Mouse (Mus musculus): Measurements from ENCODE around the gene Rbfox1. TPM values are rescaled to one million over a fixed set of nuclear protein-coding genes. Genes with fewer than 3 reads are reported as not detected.

The Rbfox1 gene
- polyA plus RNA-seq, 1 experiment from 2014 or later, result 4.6 TPM

- Histone ChIP-seq H3K4me1 (replicated peaks; ENCODE audit: control insufficient read depth, insufficient read depth, low read length) (no peaks in the 10 kb centered on the region), H3K9ac (ENCODE audit: low read length) (no peak overlapping the region), H3K4me3 (ENCODE audit: low read depth, low read length) (no peak overlapping the region), H3K4me2 (ENCODE audit: low read depth, low read length, severe bottlenecking) (no peak overlapping the region), H3K27ac (ENCODE audit: low read depth, low read length) (no peak overlapping the region), H3K36me3 (ENCODE audit: control insufficient read depth, insufficient read depth, low read length) (no peaks in the 10 kb centered on the region), H3K9me3 (ENCODE audit: control insufficient read depth, low read length) (no peaks in the 10 kb centered on the region), H3K27me3 (ENCODE audit: control insufficient read depth, insufficient read depth, low read length) (no peaks in the 10 kb centered on the region)
- no peak for ATAC-seq (replicated peaks; ENCODE audit: low FRiP score)
- 83% methylated on average over 1 of the region's 1 CpGs for WGBS
- DNase-seq (ENCODE audit: low spot score), result no peak
These were observed 1475.6 kb downstream of the Rbfox1 start for GRCm38 (mm10) chr16:7360706-7361105.

DNA sequence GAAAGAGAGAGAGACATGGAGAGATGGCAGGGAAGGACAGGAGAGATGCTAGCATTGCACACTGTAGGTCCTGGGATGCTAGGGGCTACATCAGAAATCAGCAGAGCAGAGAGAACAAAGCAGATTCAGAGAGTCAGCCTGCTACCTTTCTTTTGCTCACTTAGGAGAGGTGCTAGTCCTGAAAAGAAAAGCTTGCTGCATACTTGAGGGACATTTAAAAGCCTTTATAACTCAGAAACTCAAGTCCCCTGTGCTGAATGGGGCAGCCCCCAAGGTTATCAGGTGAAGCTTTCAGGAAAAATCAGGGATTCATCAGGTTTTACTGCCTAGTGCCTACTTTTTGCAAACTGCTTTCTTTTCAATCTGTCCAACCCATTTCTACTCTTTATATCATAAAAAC is 1480.7 kb downstream of the Rbfox1 start:
- DNase-seq (ENCODE audit: low spot score), result no peak
- Histone ChIP-seq H3K9ac (ENCODE audit: low read length) (no peak overlapping the region), H3K4me3 (ENCODE audit: low read depth, low read length) (no peak overlapping the region), H3K27me3 (ENCODE audit: control insufficient read depth, insufficient read depth, low read length) (no peaks in the 10 kb centered on the region), H3K27ac (ENCODE audit: low read depth, low read length) (no peak overlapping the region), H3K9me3 (ENCODE audit: control insufficient read depth, low read length) (no peaks in the 10 kb centered on the region), H3K36me3 (ENCODE audit: control insufficient read depth, insufficient read depth, low read length) (no peaks in the 10 kb centered on the region), H3K4me2 (ENCODE audit: low read depth, low read length, severe bottlenecking) (no peak overlapping the region), H3K4me1 (replicated peaks; ENCODE audit: control insufficient read depth, insufficient read depth, low read length) (no peaks in the 10 kb centered on the region)
- ATAC-seq (replicated peaks; ENCODE audit: low FRiP score), result no peak

- Histone ChIP-seq H3K36me3 (ENCODE audit: control insufficient read depth, insufficient read depth, low read length) (no peaks in the 10 kb centered on the region), H3K27ac (ENCODE audit: low read depth, low read length) (no peak overlapping the region), H3K9ac (ENCODE audit: low read length) (no peak overlapping the region), H3K27me3 (ENCODE audit: control insufficient read depth, insufficient read depth, low read length) (no peaks in the 10 kb centered on the region), H3K4me2 (ENCODE audit: low read depth, low read length, severe bottlenecking) (no peak overlapping the region), H3K4me3 (ENCODE audit: low read depth, low read length) (no peak overlapping the region), H3K4me1 (replicated peaks; ENCODE audit: control insufficient read depth, insufficient read depth, low read length) (no peaks in the 10 kb centered on the region), H3K9me3 (ENCODE audit: control insufficient read depth, low read length) (no peaks in the 10 kb centered on the region)
- DNase-seq (ENCODE audit: low spot score) (no peak), ATAC-seq (replicated peaks; ENCODE audit: low FRiP score) (peak; percentile 76)
- 49% methylated on average over 3 of the region's 3 CpGs for WGBS
These were observed 1489.0 kb downstream of the Rbfox1 start for GRCm38 (mm10) chr16:7374146-7374545.

DNA sequence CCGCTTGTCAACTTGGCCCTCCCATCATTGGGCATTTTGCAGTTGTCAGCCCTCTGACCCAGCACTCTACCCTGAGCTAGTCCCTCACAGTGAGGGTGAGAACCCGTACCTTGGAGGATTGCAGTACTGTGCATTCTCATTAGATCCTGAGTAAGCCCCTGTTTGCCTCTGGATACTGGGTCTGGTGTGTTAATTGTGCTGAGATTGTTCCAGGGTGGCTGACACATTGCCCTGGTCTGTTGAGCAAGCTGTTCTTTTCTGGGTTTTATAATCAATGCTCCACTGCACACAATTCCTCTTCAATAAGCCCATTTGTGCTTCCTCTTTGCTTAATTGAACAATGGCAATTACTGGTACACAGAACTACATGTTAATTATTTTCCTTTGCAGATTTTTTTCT is 1489.5 kb downstream of the Rbfox1 start:
- Histone ChIP-seq H3K4me2 (ENCODE audit: low read depth, low read length, severe bottlenecking) (no peak overlapping the region), H3K4me1 (replicated peaks; ENCODE audit: control insufficient read depth, insufficient read depth, low read length) (no peaks in the 10 kb centered on the region), H3K27me3 (ENCODE audit: control insufficient read depth, insufficient read depth, low read length) (no peaks in the 10 kb centered on the region), H3K27ac (ENCODE audit: low read depth, low read length) (no peak overlapping the region), H3K9me3 (ENCODE audit: control insufficient read depth, low read length) (no peaks in the 10 kb centered on the region), H3K9ac (ENCODE audit: low read length) (no peak overlapping the region), H3K4me3 (ENCODE audit: low read depth, low read length) (no peak overlapping the region), H3K36me3 (ENCODE audit: control insufficient read depth, insufficient read depth, low read length) (no peaks in the 10 kb centered on the region)
- ATAC-seq (replicated peaks; ENCODE audit: low FRiP score) (peak; percentile 75), DNase-seq (ENCODE audit: low spot score) (no peak)
- WGBS, result 13% methylated on average over 2 of the region's 2 CpGs

GRCm38 (mm10) chr16:7396101-7396500 is 1510.9 kb downstream of the Rbfox1 start:
- no peaks in the 10 kb centered on the region for H3K36me3 ChIP-seq (ENCODE audit: control insufficient read depth, insufficient read depth, low read length)
- H3K9ac ChIP-seq (ENCODE audit: low read length), result no peak overlapping the region
- H3K27me3 ChIP-seq (ENCODE audit: control insufficient read depth, insufficient read depth, low read length), result no peaks in the 10 kb centered on the region
- no peaks in the 10 kb centered on the region for H3K9me3 ChIP-seq (ENCODE audit: control insufficient read depth, low read length)
- H3K27ac ChIP-seq (ENCODE audit: low read depth, low read length), result no peak overlapping the region
- ATAC-seq (replicated peaks; ENCODE audit: low FRiP score), result no peak
- H3K4me2 ChIP-seq (ENCODE audit: low read depth, low read length, severe bottlenecking), result no peak overlapping the region
- DNase-seq (ENCODE audit: low spot score), result no peak
- H3K4me3 ChIP-seq (ENCODE audit: low read depth, low read length), result no peak overlapping the region
- no peaks in the 10 kb centered on the region for H3K4me1 ChIP-seq (replicated peaks; ENCODE audit: control insufficient read depth, insufficient read depth, low read length)

DNA sequence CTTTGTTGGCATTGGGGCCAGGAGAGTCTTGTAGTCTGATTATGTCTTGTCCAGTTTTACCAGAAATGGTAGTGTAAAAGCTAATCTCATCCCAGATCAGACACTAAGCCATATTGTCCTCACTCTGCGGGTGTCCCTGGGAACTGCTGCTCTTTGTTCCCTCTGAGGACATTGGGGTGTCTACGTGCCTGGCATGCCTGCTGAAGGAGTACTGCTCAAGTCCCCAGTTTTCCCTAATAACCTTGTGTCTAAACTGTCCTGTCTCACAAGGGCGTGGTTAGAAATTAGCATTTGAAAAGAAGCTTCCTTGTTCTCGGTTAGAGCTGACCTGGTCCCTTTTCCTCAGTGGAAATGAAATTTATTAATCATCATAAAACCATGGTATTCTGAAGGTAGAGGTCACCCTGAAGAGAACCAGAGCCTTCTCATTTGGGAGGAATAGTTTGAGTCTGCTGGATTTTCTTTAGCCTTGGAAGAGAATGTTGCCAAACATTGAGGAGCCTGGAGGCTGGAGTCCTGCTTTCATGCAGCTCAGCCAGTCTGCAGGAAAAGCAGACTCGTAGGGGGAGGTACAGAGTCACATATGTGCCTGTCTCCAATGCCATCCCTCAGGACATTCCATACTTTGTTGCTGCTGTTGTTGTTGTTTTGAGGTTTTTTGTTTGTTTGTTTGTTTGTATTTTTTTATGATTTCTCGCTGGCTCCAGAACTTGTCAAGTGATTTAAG is 1519.8 kb downstream of the Rbfox1 start:
- Histone ChIP-seq H3K27ac (ENCODE audit: low read depth, low read length) (peak overlapping the region; percentile 50; the same call in 1 of the 2 replicates), H3K9me3 (ENCODE audit: control insufficient read depth, low read length) (no peaks in the 10 kb centered on the region), H3K9ac (ENCODE audit: low read length) (no peak overlapping the region), H3K36me3 (ENCODE audit: control insufficient read depth, insufficient read depth, low read length) (no peaks in the 10 kb centered on the region), H3K27me3 (ENCODE audit: control insufficient read depth, insufficient read depth, low read length) (no peaks in the 10 kb centered on the region), H3K4me3 (ENCODE audit: low read depth, low read length) (no peak overlapping the region), H3K4me1 (replicated peaks; ENCODE audit: control insufficient read depth, insufficient read depth, low read length) (peaks cover 12% of the 10 kb centered on the region; the same call in 1 of the 2 replicates), H3K4me2 (ENCODE audit: low read depth, low read length, severe bottlenecking) (no peak overlapping the region)
- peak; percentile 94 for ATAC-seq (replicated peaks; ENCODE audit: low FRiP score)
- WGBS, result 18% methylated on average over 6 of the region's 6 CpGs
- peak; percentile 62 for DNase-seq (ENCODE audit: low spot score)

DNA sequence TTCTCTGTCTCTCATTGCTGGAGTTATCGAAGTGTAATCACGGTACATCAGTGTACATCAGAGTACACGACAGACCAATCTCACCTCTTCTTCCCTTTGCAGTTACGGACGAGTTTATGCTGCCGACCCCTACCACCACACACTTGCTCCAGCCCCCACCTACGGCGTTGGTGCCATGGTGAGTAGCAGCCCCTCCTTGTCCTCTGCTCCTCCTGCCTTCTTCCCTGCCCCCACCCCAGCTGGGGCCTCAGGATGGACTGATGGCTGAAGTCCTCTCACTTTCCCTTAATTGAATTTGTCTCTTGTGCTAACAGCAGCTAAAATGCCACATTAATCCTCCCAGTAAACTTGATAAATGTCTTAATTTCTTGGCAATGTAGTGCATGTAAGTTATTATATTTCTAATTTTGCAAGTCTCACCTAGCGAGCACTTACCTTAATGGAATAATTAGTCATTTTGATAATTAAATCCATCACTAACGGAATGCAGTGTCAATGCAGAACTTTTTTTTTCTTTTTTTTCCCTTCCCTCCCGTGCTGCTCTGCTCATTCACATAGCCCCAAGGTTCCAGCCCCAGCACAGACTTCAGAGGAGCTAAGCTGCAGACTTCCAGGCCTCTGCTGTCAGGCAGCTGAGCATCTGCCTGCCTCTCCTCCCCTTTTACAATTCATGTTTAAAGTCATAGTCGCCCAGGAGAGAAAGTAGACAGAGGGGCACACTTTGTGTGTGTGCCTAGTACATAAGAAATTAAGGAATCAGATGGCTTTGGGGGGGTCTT is 1522.9 kb downstream of the Rbfox1 start:
- 47% methylated on average over 12 of the region's 12 CpGs for WGBS
- Histone ChIP-seq H3K27me3 (ENCODE audit: control insufficient read depth, insufficient read depth, low read length) (no peaks in the 10 kb centered on the region), H3K4me2 (ENCODE audit: low read depth, low read length, severe bottlenecking) (no peak overlapping the region), H3K36me3 (ENCODE audit: control insufficient read depth, insufficient read depth, low read length) (no peaks in the 10 kb centered on the region), H3K9ac (ENCODE audit: low read length) (no peak overlapping the region), H3K4me3 (ENCODE audit: low read depth, low read length) (no peak overlapping the region), H3K4me1 (replicated peaks; ENCODE audit: control insufficient read depth, insufficient read depth, low read length) (peaks cover 12% of the 10 kb centered on the region; the same call in 1 of the 2 replicates), H3K9me3 (ENCODE audit: control insufficient read depth, low read length) (no peaks in the 10 kb centered on the region), H3K27ac (ENCODE audit: low read depth, low read length) (no peak overlapping the region)
- ATAC-seq (replicated peaks; ENCODE audit: low FRiP score), result no peak
- peak; percentile 50 for DNase-seq (ENCODE audit: low spot score)

DNA sequence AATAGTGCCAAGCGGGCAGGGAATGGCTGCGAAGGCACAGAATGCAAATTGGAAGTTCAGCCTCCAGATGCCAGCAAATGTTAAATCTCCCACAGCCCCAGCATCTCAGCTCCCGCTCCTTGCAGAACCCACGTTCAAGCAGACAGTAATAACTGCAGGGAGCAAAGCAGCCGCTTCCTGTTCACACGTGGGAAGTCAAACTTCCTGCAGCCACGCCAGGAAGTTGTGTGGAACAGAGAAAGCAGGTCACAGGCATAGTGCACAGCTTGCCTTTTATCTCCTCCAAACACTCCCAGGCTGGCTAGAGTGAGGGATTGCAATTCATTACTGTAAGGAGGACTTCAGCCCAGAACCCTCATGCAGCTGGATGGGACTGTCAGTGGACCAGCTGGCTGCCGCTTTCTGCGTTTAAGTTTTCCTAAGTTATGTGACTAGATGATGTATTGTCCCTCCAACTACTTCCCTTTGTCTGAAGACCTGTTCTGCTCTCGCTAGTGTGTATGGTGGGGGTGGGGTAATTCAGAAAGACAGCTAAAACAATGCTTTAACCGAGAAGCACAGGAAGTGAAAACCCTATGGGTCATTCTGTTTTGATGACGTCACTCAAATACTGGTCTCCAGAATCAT is 1534.6 kb downstream of the Rbfox1 start:
- Histone ChIP-seq H3K27ac (ENCODE audit: low read depth, low read length) (no peak overlapping the region), H3K4me3 (ENCODE audit: low read depth, low read length) (no peak overlapping the region), H3K4me1 (replicated peaks; ENCODE audit: control insufficient read depth, insufficient read depth, low read length) (peaks cover 5% of the 10 kb centered on the region; the same call in 1 of the 2 replicates), H3K9ac (ENCODE audit: low read length) (no peak overlapping the region; the same call in 1 of the 2 replicates), H3K4me2 (ENCODE audit: low read depth, low read length, severe bottlenecking) (no peak overlapping the region), H3K36me3 (ENCODE audit: control insufficient read depth, insufficient read depth, low read length) (no peaks in the 10 kb centered on the region), H3K27me3 (ENCODE audit: control insufficient read depth, insufficient read depth, low read length) (no peaks in the 10 kb centered on the region), H3K9me3 (ENCODE audit: control insufficient read depth, low read length) (no peaks in the 10 kb centered on the region)
- ATAC-seq (replicated peaks; ENCODE audit: low FRiP score) (no peak), DNase-seq (ENCODE audit: low spot score) (no peak)
- 48% methylated on average over 12 of the region's 12 CpGs for WGBS

Measured in forebrain, embryonic 11.5 days (tissue).